Mouse (Mus musculus) regulatory T cell (primary cell): ENCODE results near the gene Mettl16.

Experiments used
- in situ Hi-C: fragments of 300-600 bp; cut with MboI, MseI; formaldehyde crosslinking; loops from one replicate; pipeline ENCODE4 v1.15.1; 2025; ENCODE audit warnings: high pct_unique_total_duplicates

The Mettl16 gene

DNA sequence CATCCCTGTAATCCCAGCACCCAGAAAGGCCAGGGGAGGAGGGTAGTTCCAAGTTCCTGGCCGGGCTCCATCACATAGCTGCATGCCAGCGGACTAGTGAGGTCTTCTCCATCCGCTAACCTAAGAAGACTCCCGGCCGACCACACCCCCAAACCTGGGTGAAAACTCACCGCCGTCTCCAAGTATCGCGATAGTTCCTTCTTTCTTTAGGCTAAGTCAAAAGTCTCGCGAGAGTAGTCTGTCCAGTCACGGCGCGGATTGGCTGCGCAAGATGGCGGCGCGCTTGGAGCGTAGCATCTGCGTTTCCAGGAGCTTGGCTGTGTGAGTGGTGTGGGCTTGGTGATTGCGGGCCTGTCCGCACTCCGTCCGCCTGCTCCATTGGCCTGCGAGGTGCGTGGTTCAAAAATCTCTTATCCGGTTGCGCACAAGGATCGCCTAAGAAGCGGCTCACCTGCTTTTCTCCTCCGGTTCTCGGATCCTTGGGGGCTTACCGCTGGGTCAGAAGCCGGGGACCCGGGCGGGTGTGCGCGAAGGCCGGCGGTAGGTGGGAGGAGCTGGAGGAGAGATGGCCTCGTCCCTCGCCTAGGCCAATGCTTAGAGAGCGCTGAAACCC, at the start of gene Mettl16:
Gene Mettl16, plus strand, starts transcription at position 236 of the 613 bp plus-strand sequence.
- in situ Hi-C loops: no loop called here

GRCm38 (mm10) chr11:74721141-74721540, 49.5 kb upstream of the Mettl16 start:
- in situ Hi-C loops: no loop called here

GRCm38 (mm10) chr11:74721971-74722370, 48.7 kb upstream of the Mettl16 start:
- in situ Hi-C loops: no loop called here

GRCm38 (mm10) chr11:74723357-74724234, 47.0 kb upstream of the Mettl16 start:
- in situ Hi-C loops: no loop called here

DNA sequence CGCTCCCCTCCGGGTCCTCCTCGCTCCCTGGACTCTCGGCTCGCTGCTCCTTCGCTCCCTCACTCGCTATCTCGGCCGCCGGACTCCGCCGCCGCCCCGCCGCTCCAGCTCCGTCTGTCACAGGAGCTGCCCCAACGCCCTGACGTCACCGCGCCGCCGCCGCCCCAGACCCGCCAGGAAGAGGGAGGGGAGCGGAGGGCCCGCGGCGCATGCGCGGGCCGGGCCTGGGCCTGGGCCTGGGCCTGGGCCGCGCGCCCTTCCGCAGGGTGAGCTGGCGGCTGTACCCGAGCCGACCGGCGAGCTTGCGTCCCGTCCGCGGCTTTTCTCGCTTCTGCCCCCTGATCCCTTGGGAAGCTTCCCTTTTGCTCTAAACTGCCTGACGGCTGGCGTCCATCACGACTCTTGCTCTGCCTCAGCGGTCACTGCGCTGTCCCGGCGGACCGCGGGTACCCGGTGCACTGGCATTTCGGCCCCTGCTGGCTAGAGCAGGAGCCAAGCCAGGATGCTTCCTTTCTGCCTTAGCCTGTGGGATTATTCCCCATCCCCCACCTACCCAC, 46.3 kb upstream of the Mettl16 start, which contains the start of gene Pafah1b1:
Gene Pafah1b1, minus strand, starts transcription at position 436 of the 557 bp plus-strand sequence.
- in situ Hi-C loops: no loop called here

DNA sequence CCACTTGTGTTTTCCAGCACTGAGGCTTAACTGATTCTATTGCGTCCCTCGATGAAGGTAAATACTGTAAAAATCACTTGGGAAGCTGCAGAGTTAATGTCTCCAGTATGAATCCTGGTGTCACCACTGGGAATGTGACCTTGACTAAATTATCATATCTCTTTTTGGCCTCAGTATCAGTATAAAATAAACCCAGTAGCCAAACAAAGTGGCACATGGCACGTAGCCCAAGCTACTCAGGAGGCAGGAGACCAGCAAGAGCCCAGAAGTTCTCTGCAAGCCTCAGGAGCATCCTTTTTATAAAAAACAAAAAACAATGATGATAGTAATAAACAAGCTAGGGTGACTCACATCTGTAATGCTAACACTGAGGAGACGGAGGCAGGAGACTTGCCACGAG, 45.4 kb upstream of the Mettl16 start:
- in situ Hi-C loops: no loop called here

- in situ Hi-C loops: no loop called here
Measured at GRCm38 (mm10) chr11:74734917-74735316, 35.7 kb upstream of the Mettl16 start.

GRCm38 (mm10) chr11:74737861-74738260, 32.8 kb upstream of the Mettl16 start:
- in situ Hi-C loops: no loop called here

- in situ Hi-C loops: no loop called here
Measured at GRCm38 (mm10) chr11:74748022-74748421, 22.6 kb upstream of the Mettl16 start.

DNA sequence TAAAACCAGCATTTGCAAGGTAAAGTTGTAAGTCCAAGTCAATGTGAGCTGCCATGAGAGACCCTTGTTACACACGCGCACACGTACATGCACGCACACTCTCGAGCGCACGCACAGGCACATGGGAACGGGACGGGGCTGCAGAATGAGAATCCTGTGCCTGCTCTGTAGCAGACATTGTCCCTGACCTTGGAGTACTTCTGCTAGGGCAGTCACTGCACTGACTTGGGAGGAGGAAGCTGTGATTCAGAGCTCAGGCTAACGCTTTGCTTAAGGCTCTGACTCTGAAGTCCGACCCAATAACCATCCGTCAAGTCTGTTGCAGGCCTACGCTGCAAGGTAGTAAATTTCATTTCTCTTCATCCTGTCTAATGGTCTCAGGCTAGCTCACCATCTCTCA, 21.4 kb upstream of the Mettl16 start:
- in situ Hi-C loops: no loop called here

GRCm38 (mm10) chr11:74750662-74751351, 19.8 kb upstream of the Mettl16 start:
- in situ Hi-C loops: no loop called here

- in situ Hi-C loops: no loop called here
Measured at GRCm38 (mm10) chr11:74751352-74752066, 19.1 kb upstream of the Mettl16 start.

- in situ Hi-C loops: no loop called here
Measured at GRCm38 (mm10) chr11:74756631-74757030, 14.0 kb upstream of the Mettl16 start.

DNA sequence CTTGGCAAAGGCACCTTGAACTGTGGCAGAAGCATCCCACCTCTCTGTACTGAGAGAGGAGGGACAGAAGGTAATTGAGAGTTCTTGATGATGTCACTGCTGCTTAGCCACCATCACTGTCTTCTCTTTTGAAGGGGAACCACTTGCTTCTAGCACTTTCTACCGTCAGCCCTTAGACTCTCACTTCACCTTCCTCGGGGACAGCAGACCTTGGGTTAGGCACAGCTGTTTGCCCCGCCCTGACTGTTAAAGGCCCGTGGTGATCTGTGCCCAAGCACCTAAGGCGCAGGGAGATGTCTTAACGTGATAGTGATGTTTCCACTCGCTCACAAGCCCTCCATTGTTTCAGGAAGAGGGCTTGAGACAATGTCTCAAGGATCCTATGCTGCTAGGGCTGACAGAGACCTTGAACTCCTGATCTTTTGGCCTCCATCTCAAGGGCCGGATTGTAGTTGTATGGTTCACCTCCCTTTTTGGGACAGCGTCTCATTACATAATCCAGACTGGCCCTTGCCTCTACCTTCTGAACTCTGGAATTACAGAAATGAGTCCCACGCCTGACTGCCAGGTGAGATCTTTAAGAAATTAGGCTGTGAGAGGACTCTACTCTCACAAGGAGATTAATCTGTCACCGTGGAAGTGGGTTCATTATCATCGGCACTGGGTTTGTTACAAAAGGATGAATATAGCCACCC, 9.5 kb upstream of the Mettl16 start:
- in situ Hi-C loops: no loop called here

- in situ Hi-C loops: no loop called here
Measured at GRCm38 (mm10) chr11:74763960-74764625, 6.5 kb upstream of the Mettl16 start.

DNA sequence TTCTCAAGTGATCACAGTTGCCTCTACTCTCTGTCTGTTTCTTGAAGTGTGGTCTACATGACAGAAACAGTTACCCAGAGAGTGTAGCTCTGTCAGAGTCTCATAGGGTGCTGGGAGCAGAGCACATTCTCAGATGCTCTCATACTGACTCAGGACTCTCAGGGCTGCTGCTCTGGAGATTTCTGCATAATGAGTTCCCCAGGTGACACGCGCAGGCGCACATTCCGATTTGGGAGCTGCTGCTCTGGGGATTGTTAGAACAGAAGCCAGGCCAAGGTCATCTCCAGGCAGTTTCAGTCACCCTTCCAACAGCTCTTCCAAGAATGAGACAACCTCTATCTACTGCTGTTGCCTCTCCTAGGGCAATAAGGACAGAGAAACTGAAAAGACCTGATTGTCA, 3.2 kb upstream of the Mettl16 start:
- in situ Hi-C loops: no loop called here

DNA sequence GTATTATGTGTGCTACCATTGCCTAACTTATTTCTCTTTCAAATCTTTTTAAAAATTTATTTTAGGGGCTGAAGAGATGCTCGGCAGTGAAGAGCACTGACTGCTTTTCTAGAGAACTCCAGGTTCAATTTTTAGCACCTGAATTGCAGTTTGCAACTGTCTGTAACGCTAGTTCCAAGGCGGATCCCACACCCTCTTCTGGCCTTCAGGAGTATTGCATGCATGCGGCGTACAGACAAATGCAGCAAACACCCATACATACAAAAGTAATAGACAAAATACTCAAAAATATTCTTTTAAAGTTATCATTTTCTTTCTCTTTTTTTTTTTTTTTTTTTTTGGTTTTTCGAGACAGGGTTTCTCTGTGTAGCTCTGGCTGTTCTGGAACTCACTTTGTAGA, 2.6 kb upstream of the Mettl16 start:
- in situ Hi-C loops: no loop called here

- in situ Hi-C loops: no loop called here
Measured at GRCm38 (mm10) chr11:74770037-74770436, 593 bp upstream of the Mettl16 start.

GRCm38 (mm10) chr11:74771234-74771633, 604 bp downstream of the Mettl16 start:
- in situ Hi-C loops: no loop called here

DNA sequence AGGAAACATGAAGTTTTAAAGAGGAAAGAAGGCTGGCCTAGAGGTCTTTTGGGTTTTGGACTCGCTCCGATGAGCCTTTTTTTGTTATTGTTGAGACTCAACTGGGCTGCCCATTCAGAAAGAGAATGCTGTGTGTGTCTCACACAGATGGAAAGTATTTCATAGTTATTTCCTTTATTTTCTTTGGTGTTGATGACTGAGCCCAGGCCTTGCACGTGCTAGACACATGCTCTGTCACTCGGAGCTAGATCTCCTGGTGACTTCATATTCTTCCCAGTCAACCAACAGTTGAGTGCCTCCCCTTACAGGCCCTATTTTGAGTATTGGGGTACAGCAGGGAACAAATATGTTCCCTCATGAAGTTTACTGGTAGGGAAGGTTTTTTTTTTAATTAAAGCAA, 1.0 kb downstream of the Mettl16 start:
- in situ Hi-C loops: no loop called here
